Mouse (Mus musculus): ENCODE measurements around the gene Fbll1. TPM values are rescaled to one million over a fixed set of nuclear protein-coding genes. Genes with fewer than 3 reads are reported as not detected.

Gene Fbll1
- polyA plus RNA-seq, 1 experiment: 0.02 TPM

GRCm38 (mm10) chr11:35838345-35839338 is 40.0 kb upstream of the Fbll1 start:
- peaks cover 5% of the 10 kb centered on the region for H3K79me3 ChIP-seq (ENCODE audit: low read depth)
- H3K4me3 ChIP-seq (ENCODE audit: insufficient read depth, poor library complexity, severe bottlenecking): no peak overlapping the region
- TF ChIP-seq MAX (IDR thresholded peaks at IDR 0.05) (peak; percentile 93), MYOD1 (IDR thresholded peaks at IDR 0.05; ENCODE audit: control insufficient read depth, insufficient read length, low read depth) (peak; percentile 35), CTCF (IDR thresholded peaks at IDR 0.05; ENCODE audit: control insufficient read depth, insufficient read depth, insufficient read length) (no peak), MYOG (IDR thresholded peaks at IDR 0.05; ENCODE audit: control insufficient read depth, extremely low read depth, insufficient read length) (no peak), FOSL1 (IDR thresholded peaks at IDR 0.05; ENCODE audit: insufficient read depth, low read length, poor library complexity, severe bottlenecking) (peak; percentile 54), USF1 (IDR thresholded peaks at IDR 0.05; ENCODE audit: low read depth) (peak; percentile 100), CEBPB (IDR thresholded peaks at IDR 0.05; ENCODE audit: low read depth) (no peak)
- H3ac ChIP-seq (ENCODE audit: control insufficient read depth, insufficient read length, low read depth): peak overlapping the region; percentile 20
- H3K79me2 ChIP-seq (ENCODE audit: control insufficient read depth, insufficient read depth): peaks cover 9% of the 10 kb centered on the region
- H3K36me3 ChIP-seq (ENCODE audit: control insufficient read depth, insufficient read depth): peaks cover 17% of the 10 kb centered on the region
- H3K27me3 ChIP-seq (ENCODE audit: control insufficient read depth, insufficient read depth, insufficient read length): no peaks in the 10 kb centered on the region

GRCm38 (mm10) chr11:35837156-35838126 is 38.8 kb upstream of the Fbll1 start:
- Histone ChIP-seq H3K79me2 (ENCODE audit: control insufficient read depth, insufficient read depth) (peaks cover 21% of the 10 kb centered on the region), H3K36me3 (ENCODE audit: control insufficient read depth, insufficient read depth) (peaks cover 26% of the 10 kb centered on the region), H3K4me3 (ENCODE audit: insufficient read depth, poor library complexity, severe bottlenecking) (no peak overlapping the region), H3ac (ENCODE audit: control insufficient read depth, insufficient read length, low read depth) (no peak overlapping the region), H3K27me3 (ENCODE audit: control insufficient read depth, insufficient read depth, insufficient read length) (no peaks in the 10 kb centered on the region), H3K79me3 (ENCODE audit: low read depth) (peaks cover 17% of the 10 kb centered on the region)
- TF ChIP-seq CEBPB (IDR thresholded peaks at IDR 0.05; ENCODE audit: low read depth) (no peak), FOSL1 (IDR thresholded peaks at IDR 0.05; ENCODE audit: insufficient read depth, low read length, poor library complexity, severe bottlenecking) (peak; percentile 91), CTCF (IDR thresholded peaks at IDR 0.05; ENCODE audit: control insufficient read depth, insufficient read depth, insufficient read length) (no peak), MYOD1 (IDR thresholded peaks at IDR 0.05; ENCODE audit: control insufficient read depth, insufficient read length, low read depth) (peak; percentile 41), MYOG (IDR thresholded peaks at IDR 0.05; ENCODE audit: control insufficient read depth, extremely low read depth, insufficient read length) (no peak), MAX (IDR thresholded peaks at IDR 0.05) (peak; percentile 88), USF1 (IDR thresholded peaks at IDR 0.05; ENCODE audit: low read depth) (no peak)

- Histone ChIP-seq H3K79me3 (ENCODE audit: low read depth) (peaks cover 48% of the 10 kb centered on the region), H3K36me3 (ENCODE audit: control insufficient read depth, insufficient read depth) (peaks cover 41% of the 10 kb centered on the region), H3K27me3 (ENCODE audit: control insufficient read depth, insufficient read depth, insufficient read length) (no peaks in the 10 kb centered on the region), H3ac (ENCODE audit: control insufficient read depth, insufficient read length, low read depth) (peak within 1 kb of the TSS; percentile 93), H3K4me3 (ENCODE audit: insufficient read depth, poor library complexity, severe bottlenecking) (peak within 1 kb of the TSS; percentile 97), H3K79me2 (ENCODE audit: control insufficient read depth, insufficient read depth) (peaks cover 53% of the 10 kb centered on the region)
- TF ChIP-seq CTCF (IDR thresholded peaks at IDR 0.05; ENCODE audit: control insufficient read depth, insufficient read depth, insufficient read length) (peak; percentile 58), CEBPB (IDR thresholded peaks at IDR 0.05; ENCODE audit: low read depth) (no peak), MAX (IDR thresholded peaks at IDR 0.05) (peak; percentile 23)
These were observed 35.5 kb upstream of the Fbll1 start, which contains the start of gene Rars for GRCm38 (mm10) chr11:35834022-35834760. Gene Rars (minus strand): TSS chr11:35834506.

GRCm38 (mm10) chr11:35833270-35833669 is 34.6 kb upstream of the Fbll1 start:
- TF ChIP-seq MYOG (IDR thresholded peaks at IDR 0.05; ENCODE audit: control insufficient read depth, extremely low read depth, insufficient read length) (no peak), CTCF (IDR thresholded peaks at IDR 0.05; ENCODE audit: control insufficient read depth, insufficient read depth, insufficient read length) (no peak), FOSL1 (IDR thresholded peaks at IDR 0.05; ENCODE audit: insufficient read depth, low read length, poor library complexity, severe bottlenecking) (no peak), MYOD1 (IDR thresholded peaks at IDR 0.05; ENCODE audit: control insufficient read depth, insufficient read length, low read depth) (no peak), CEBPB (IDR thresholded peaks at IDR 0.05; ENCODE audit: low read depth) (no peak), MAX (IDR thresholded peaks at IDR 0.05) (no peak), USF1 (IDR thresholded peaks at IDR 0.05; ENCODE audit: low read depth) (no peak)
- Histone ChIP-seq H3K4me3 (ENCODE audit: insufficient read depth, poor library complexity, severe bottlenecking) (peak overlapping the region; percentile 97), H3K79me2 (ENCODE audit: control insufficient read depth, insufficient read depth) (peaks cover 62% of the 10 kb centered on the region), H3K79me3 (ENCODE audit: low read depth) (peaks cover 53% of the 10 kb centered on the region), H3K27me3 (ENCODE audit: control insufficient read depth, insufficient read depth, insufficient read length) (no peaks in the 10 kb centered on the region), H3K36me3 (ENCODE audit: control insufficient read depth, insufficient read depth) (peaks cover 50% of the 10 kb centered on the region), H3ac (ENCODE audit: control insufficient read depth, insufficient read length, low read depth) (peak overlapping the region; percentile 93)

GRCm38 (mm10) chr11:35832139-35832538 is 33.5 kb upstream of the Fbll1 start:
- H3K36me3 ChIP-seq (ENCODE audit: control insufficient read depth, insufficient read depth): peaks cover 61% of the 10 kb centered on the region
- no peaks in the 10 kb centered on the region for H3K27me3 ChIP-seq (ENCODE audit: control insufficient read depth, insufficient read depth, insufficient read length)
- H3K4me3 ChIP-seq (ENCODE audit: insufficient read depth, poor library complexity, severe bottlenecking): no peak overlapping the region
- H3K79me3 ChIP-seq (ENCODE audit: low read depth): peaks cover 53% of the 10 kb centered on the region
- TF ChIP-seq USF1 (IDR thresholded peaks at IDR 0.05; ENCODE audit: low read depth) (no peak), MYOG (IDR thresholded peaks at IDR 0.05; ENCODE audit: control insufficient read depth, extremely low read depth, insufficient read length) (no peak), FOSL1 (IDR thresholded peaks at IDR 0.05; ENCODE audit: insufficient read depth, low read length, poor library complexity, severe bottlenecking) (no peak), MAX (IDR thresholded peaks at IDR 0.05) (no peak), CEBPB (IDR thresholded peaks at IDR 0.05; ENCODE audit: low read depth) (no peak), CTCF (IDR thresholded peaks at IDR 0.05; ENCODE audit: control insufficient read depth, insufficient read depth, insufficient read length) (no peak), MYOD1 (IDR thresholded peaks at IDR 0.05; ENCODE audit: control insufficient read depth, insufficient read length, low read depth) (no peak)
- H3ac ChIP-seq (ENCODE audit: control insufficient read depth, insufficient read length, low read depth): no peak overlapping the region
- H3K79me2 ChIP-seq (ENCODE audit: control insufficient read depth, insufficient read depth): peaks cover 71% of the 10 kb centered on the region
